Mouse (Mus musculus): ENCODE data around the gene Htr5b. TPM values are rescaled to one million over a fixed set of nuclear protein-coding genes. Genes with fewer than 3 reads are reported as not detected.

The Htr5b gene
- polyA plus RNA-seq (2014; fragmentation: Illumina TruSeq; extraction: RNeasy Lipid Tissue Mini Kit (QIAGEN cat#74804); ENCODE audit: insufficient read depth, low read depth, low replicate concordance) = not detected

DNA sequence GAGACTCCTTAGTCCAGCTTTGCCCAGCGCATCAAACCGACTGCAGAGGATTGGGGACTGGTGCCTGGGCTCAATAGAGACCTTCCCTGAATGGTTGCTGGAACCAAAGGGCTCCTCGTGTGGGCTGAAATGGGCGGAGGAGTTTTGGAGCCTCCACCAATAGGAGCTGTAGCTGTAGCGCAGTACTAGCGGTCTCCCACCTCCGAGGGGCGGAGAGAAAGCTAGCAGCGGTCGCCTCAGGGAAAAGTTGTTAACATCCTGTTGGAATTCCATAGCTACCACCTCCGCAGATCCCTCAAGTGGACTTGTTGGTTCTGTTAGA lies at the start of gene Htr5b:
Htr5b (minus strand) TSS at position 67 of the 322 bp plus-strand sequence.

DNA sequence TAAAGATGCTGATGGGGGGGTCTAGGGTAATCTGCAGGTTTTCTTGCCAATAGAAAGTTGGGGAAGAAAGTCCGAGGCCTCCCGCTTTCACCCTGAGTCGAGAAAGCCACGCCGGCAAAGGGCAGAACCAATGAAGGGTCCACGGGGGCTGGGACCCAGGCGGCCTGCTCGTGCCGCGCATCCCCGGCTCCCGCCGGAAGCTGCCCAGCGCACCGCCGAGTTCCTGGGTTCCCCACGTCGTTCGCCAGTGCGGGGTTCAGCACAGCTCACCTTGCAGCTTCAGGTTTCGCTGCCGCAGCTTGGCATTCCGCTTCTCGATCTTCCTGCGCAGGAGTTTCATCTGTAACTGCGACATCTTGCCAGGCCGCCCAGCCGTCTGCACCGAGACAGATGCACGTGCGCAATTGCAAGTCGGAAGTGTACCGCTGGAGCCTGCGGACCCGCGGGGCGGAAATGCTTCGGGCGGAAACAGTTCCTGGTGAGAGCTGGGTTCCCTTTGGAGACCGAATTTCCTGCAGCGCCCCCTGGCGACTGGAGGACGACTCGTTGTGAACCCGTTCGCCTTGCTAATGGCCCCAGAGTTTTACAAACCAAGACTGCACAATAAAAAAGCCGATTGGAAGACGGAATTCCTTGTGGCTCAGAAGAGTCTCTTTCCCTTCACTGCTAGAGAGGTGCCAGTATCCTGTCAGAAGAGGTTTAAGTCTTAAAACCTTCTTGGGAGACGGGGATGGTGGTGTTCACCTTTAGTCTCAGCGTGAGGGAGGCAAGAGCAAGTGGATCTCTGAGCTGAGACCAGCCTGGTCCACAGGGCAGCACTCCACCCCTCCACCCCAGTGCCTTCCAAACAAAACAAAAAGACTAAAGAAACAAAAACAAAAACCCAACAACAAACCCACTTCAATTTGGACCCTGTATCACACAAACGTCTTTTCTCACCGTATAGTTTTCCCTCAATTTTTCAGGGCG lies 39.5 kb upstream of the Htr5b start, which contains the start of gene Ddx18:
Ddx18 (minus strand) TSS at position 469 of the 969 bp plus-strand sequence.

Other genes starting within 250 kb of the Htr5b start
- 28.7 TPM for gene Insig2, start 195.9 kb downstream of the Htr5b start, polyA plus RNA-seq (2014; fragmentation: Illumina TruSeq; extraction: RNeasy Lipid Tissue Mini Kit (QIAGEN cat#74804); ENCODE audit: insufficient read depth, low read depth, low replicate concordance)
- 3.7 TPM for gene Ccdc93, start 97.4 kb downstream of the Htr5b start, polyA plus RNA-seq (2014; fragmentation: Illumina TruSeq; extraction: RNeasy Lipid Tissue Mini Kit (QIAGEN cat#74804); ENCODE audit: insufficient read depth, low read depth, low replicate concordance)
- 28.8 TPM for gene Ddx18, start 39.5 kb upstream of the Htr5b start, polyA plus RNA-seq (2014; fragmentation: Illumina TruSeq; extraction: RNeasy Lipid Tissue Mini Kit (QIAGEN cat#74804); ENCODE audit: insufficient read depth, low read depth, low replicate concordance)

All from lung, adult 10 weeks (tissue).